Mouse (Mus musculus) ES-Bruce4 (cell line): ENCODE measurements at regions not wholly inside any gene's neighbourhood (a gene's known extent, or its start where the extent isn't known, plus 50 kb on each side); places are given as distances from the start of the nearest gene placed in this dataset.

Experiments used
- CTCF ChIP-seq: IDR thresholded peaks from one replicate; pipeline ENCODE4 v1.8.1; 2011; ENCODE audit warnings: low read depth, low read length
- EP300 ChIP-seq: IDR thresholded peaks from 2 replicates; pipeline ENCODE4 v1.6.1; 2011; ENCODE audit warnings: low read depth, low read length; ENCODE audit not compliant: insufficient read depth
- POLR2A ChIP-seq: IDR thresholded peaks from one replicate; pipeline ENCODE4 v1.8.1; 2011; ENCODE audit warnings: low read length; ENCODE audit not compliant: insufficient read depth

DNA sequence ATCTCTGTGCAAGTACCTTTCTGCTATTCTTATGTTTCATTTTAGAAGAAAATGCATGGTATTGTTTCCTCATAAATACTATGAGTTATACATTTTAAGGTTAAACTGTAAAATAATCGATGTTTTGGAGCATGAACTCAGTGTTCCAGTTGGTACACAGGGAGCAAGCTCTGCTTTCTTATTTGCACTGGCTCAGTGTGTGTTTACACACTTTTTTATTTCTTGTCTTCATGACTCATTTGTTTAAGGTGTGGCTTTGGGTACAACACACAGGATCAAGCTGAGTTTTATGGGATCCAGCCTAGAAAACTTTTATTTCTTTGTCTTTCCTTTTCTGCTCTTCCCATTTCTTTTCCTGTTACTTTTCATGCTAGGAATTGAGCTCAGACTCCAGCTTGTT, 2704.7 kb downstream of the 9330182O14Rik start:
- TF ChIP-seq POLR2A (no peak), CTCF (no peak), EP300 (no peak)
